9 mouse cellular contexts compared by ENCODE assay signal in genomic region chr7:100979175-100979574, GRCm38 (mm10). TPM values are rescaled to one million over a fixed set of nuclear protein-coding genes. Genes with fewer than 3 reads are reported as not detected.
A peak's percentile ranks its signal among the peaks of the same experiment; 100 is the strongest.
DNase-seq lines count a peak whose midpoint lies in the region; ATAC-seq lines count a peak whose summit lies in the region.
"Had no signal": no experiment of that assay in that cellular context is flagged by ENCODE, and none has a peak within 500 bp of the region (broad histone marks: within the 10 kb centered on the region; RNA-seq: fewer than 3 reads in every experiment).

No protein-coding gene starts in this region.

- no peak overlapping the region for H3K4me3 ChIP-seq in forebrain, embryonic 15.5 days
- H3K4me3 ChIP-seq in midbrain, embryonic 11.5 days (ENCODE audit: low read depth, low read length): no peak overlapping the region

- H3K9me3 ChIP-seq in forebrain, embryonic 15.5 days: no peaks in the 10 kb centered on the region
- no peaks in the 10 kb centered on the region for H3K9me3 ChIP-seq in midbrain, embryonic 11.5 days (ENCODE audit: control insufficient read depth, low read length)

- no peak overlapping the region for H3K4me2 ChIP-seq in forebrain, embryonic 15.5 days (replicated peaks)
- H3K4me2 ChIP-seq in midbrain, embryonic 11.5 days: no peak overlapping the region

- H3K36me3 ChIP-seq in forebrain, embryonic 15.5 days: no peaks in the 10 kb centered on the region
- H3K36me3 ChIP-seq in midbrain, embryonic 11.5 days (ENCODE audit: control insufficient read depth, insufficient read depth, low read length): no peaks in the 10 kb centered on the region

- 35% methylated on average over 2 of the region's 2 CpGs for WGBS in forebrain, embryonic 15.5 days
- WGBS in midbrain, embryonic 11.5 days: 53% methylated on average over 2 of the region's 2 CpGs

- intact Hi-C loops in left cerebral cortex, postnatal 10 days (cut with DNase I): no loop called here

- no peak overlapping the region for H3K9ac ChIP-seq in forebrain, embryonic 15.5 days (replicated peaks)
- H3K9ac ChIP-seq in midbrain, embryonic 11.5 days (ENCODE audit: low read length): no peak overlapping the region

- no peak overlapping the region for H3K27ac ChIP-seq in forebrain, embryonic 15.5 days (replicated peaks)
- no peak overlapping the region for H3K27ac ChIP-seq in midbrain, embryonic 11.5 days (ENCODE audit: low read depth, low read length)

- peaks cover 6% of the 10 kb centered on the region for H3K4me1 ChIP-seq in forebrain, embryonic 15.5 days
- H3K4me1 ChIP-seq in midbrain, embryonic 11.5 days (ENCODE audit: control insufficient read depth, insufficient read depth, low read length): peaks cover 3% of the 10 kb centered on the region; the same call in 1 of the 2 replicates

- DNase-seq in left cerebral cortex, postnatal 10 days (ENCODE audit: extremely low spot score in 1 of 2, low spot score in 2 of 2): peak; percentile 40 to 82
- no peak for DNase-seq in left cerebral cortex, adult 9 months (ENCODE audit: low spot score in 2 of 2)
- DNase-seq in adrenal gland, postnatal 14 days: peak; percentile 81
- peak; percentile 55 to 67 for DNase-seq in heart, adult 9 months (ENCODE audit: low spot score in 2 of 2)
- DNase-seq in kidney, postnatal 10 days: peak; percentile 91
- peak; percentile 76 for DNase-seq in ovary, postnatal 36 days (ENCODE audit: low spot score)
- no peak for DNase-seq in midbrain, embryonic 11.5 days (ENCODE audit: low spot score, missing footprints)

- ATAC-seq in forebrain, embryonic 15.5 days (replicated peaks): no peak
- ATAC-seq in midbrain, embryonic 11.5 days (ENCODE audit: low FRiP score): no peak

- H3K27me3 ChIP-seq in forebrain, embryonic 15.5 days: peaks cover 4% of the 10 kb centered on the region; the same call in 1 of the 2 replicates
- peaks cover 12% of the 10 kb centered on the region for H3K27me3 ChIP-seq in midbrain, embryonic 11.5 days (ENCODE audit: control insufficient read depth, insufficient read depth, low read length)

RNA-seq across cellular contexts. Expression of gene P2ry6, which starts 4.7 kb away (rescaled TPM):
- total RNA-seq in left cerebral cortex, postnatal 10 days (2021): 1 to 10 TPM; 3.5 to 4.0 TPM
- 2.4 and 4.8 TPM in 2 replicates for total RNA-seq in adrenal gland, postnatal 14 days (2021)
- 2.2 and 2.7 TPM in 2 replicates for polyA plus RNA-seq in forebrain, embryonic 15.5 days (2015; fragmentation: Nextera tagmentation; extraction: Ambion mirVana)
- polyA plus RNA-seq in midbrain, embryonic 11.5 days (2014; fragmentation: Nextera tagmentation; extraction: Ambion mirVana): 1.6 and 2.4 TPM in 2 replicates

RNA-seq across cellular contexts. Expression of gene P2ry2, which starts 33.5 kb away (rescaled TPM):
- total RNA-seq in left cerebral cortex, postnatal 10 days (2021): under 1 TPM; 0.58 to 0.67 TPM
- 4.3 and 5.0 TPM in 2 replicates for total RNA-seq in adrenal gland, postnatal 14 days (2021)
- polyA plus RNA-seq in forebrain, embryonic 15.5 days (2015; fragmentation: Nextera tagmentation; extraction: Ambion mirVana): 0.11 TPM in 1 of 2 replicates, not detected in the other
- polyA plus RNA-seq in midbrain, embryonic 11.5 days (2014; fragmentation: Nextera tagmentation; extraction: Ambion mirVana): 0.07 TPM in 1 of 2 replicates, not detected in the other

RNA-seq across cellular contexts. Expression of gene Arhgef17, which starts 47.3 kb away (rescaled TPM):
- total RNA-seq in left cerebral cortex, postnatal 10 days (2021): 10 to 100 TPM; 58.2 to 59.6 TPM
- total RNA-seq in adrenal gland, postnatal 14 days (2021): 43.9 and 47.2 TPM in 2 replicates
- 7.3 and 7.6 TPM in 2 replicates for polyA plus RNA-seq in forebrain, embryonic 15.5 days (2015; fragmentation: Nextera tagmentation; extraction: Ambion mirVana)
- 6.8 and 6.9 TPM in 2 replicates for polyA plus RNA-seq in midbrain, embryonic 11.5 days (2014; fragmentation: Nextera tagmentation; extraction: Ambion mirVana)
- total RNA-seq: neutrophil, adult 5-6 weeks had no signal

Comparison
In these comparisons a context has a peak if more than half of its experiments do, and no peak if none do; other contexts are left out.
1. DNase-seq: peak in left cerebral cortex, postnatal 10 days (2 of 2), adrenal gland, postnatal 14 days (single experiment), heart, adult 9 months (2 of 2), kidney, postnatal 10 days (single experiment) and ovary, postnatal 36 days (single experiment); none in left cerebral cortex, adult 9 months (0 of 2) and midbrain, embryonic 11.5 days (single experiment).